Mouse (Mus musculus) splenic B cell, adult 2 months (primary cell): ENCODE data around the gene Slc25a30.
"Not testable (repeated sequence)": the region's sequence is repeated elsewhere in the genome, so short reads cannot be mapped to it uniquely, and the experiment has no call there.

Experiments used
- DNase-seq: peaks from one replicate; pipeline ENCODE4 v3.0.0-alpha.2; 2011; ENCODE audit warnings: low read depth, low spot score
- H3K27me3 ChIP-seq: 2 replicates; pipeline ENCODE4 v1.6.1; 2012; ENCODE audit warnings: mild to moderate bottlenecking, low read length, moderate library complexity, mixed read lengths; ENCODE audit not compliant: control insufficient read depth, poor library complexity, insufficient read depth, severe bottlenecking
- H3K36me3 ChIP-seq: 2 replicates; pipeline ENCODE4 v1.6.1; 2012; ENCODE audit warnings: mild to moderate bottlenecking, low read length, moderate library complexity, mixed read lengths; ENCODE audit not compliant: control insufficient read depth, poor library complexity, insufficient read depth, severe bottlenecking

Gene Slc25a30

GRCm38 (mm10) chr14:75786868-75787793 lies at the start of gene Slc25a30:
Gene Slc25a30, minus strand, starts transcription at chr14:75787037.
- Histone ChIP-seq H3K27me3 (no peaks in the 10 kb centered on the region), H3K36me3 (no peaks in the 10 kb centered on the region)
- DNase-seq: peak; percentile 92

- no peaks in the 10 kb centered on the region for H3K36me3 ChIP-seq
- H3K27me3 ChIP-seq: no peaks in the 10 kb centered on the region
- DNase-seq: no peak
These were observed 49.7 kb upstream of the Slc25a30 start for GRCm38 (mm10) chr14:75836579-75836978.

GRCm38 (mm10) chr14:75834739-75835381 lies 48.0 kb upstream of the Slc25a30 start:
- Histone ChIP-seq H3K36me3 (no peaks in the 10 kb centered on the region), H3K27me3 (no peaks in the 10 kb centered on the region)
- peak; percentile 81 for DNase-seq

GRCm38 (mm10) chr14:75834251-75834738 lies 47.5 kb upstream of the Slc25a30 start:
- peak; percentile 89 for DNase-seq
- Histone ChIP-seq H3K36me3 (no peaks in the 10 kb centered on the region), H3K27me3 (no peaks in the 10 kb centered on the region)

GRCm38 (mm10) chr14:75833546-75834250 lies 46.9 kb upstream of the Slc25a30 start:
- no peak for DNase-seq
- Histone ChIP-seq H3K27me3 (no peaks in the 10 kb centered on the region), H3K36me3 (no peaks in the 10 kb centered on the region)

- Histone ChIP-seq H3K27me3 (no peaks in the 10 kb centered on the region), H3K36me3 (no peaks in the 10 kb centered on the region)
- DNase-seq: peak; percentile 36
These were observed 46.1 kb upstream of the Slc25a30 start for GRCm38 (mm10) chr14:75832982-75833381.

GRCm38 (mm10) chr14:75832031-75832430 lies 45.2 kb upstream of the Slc25a30 start:
- Histone ChIP-seq H3K36me3 (no peaks in the 10 kb centered on the region), H3K27me3 (no peaks in the 10 kb centered on the region)
- DNase-seq: peak; percentile 56

GRCm38 (mm10) chr14:75829817-75830216 lies 43.0 kb upstream of the Slc25a30 start:
- not testable (repeated sequence) for DNase-seq, H3K27me3 ChIP-seq, H3K36me3 ChIP-seq

- H3K27me3 ChIP-seq: no peaks in the 10 kb centered on the region
- no peaks in the 10 kb centered on the region for H3K36me3 ChIP-seq
- peak; percentile 83 for DNase-seq
These were observed 42.3 kb upstream of the Slc25a30 start for GRCm38 (mm10) chr14:75828866-75829806.

GRCm38 (mm10) chr14:75828221-75828620 lies 41.4 kb upstream of the Slc25a30 start:
- DNase-seq: no peak
- Histone ChIP-seq H3K27me3 (no peaks in the 10 kb centered on the region), H3K36me3 (no peaks in the 10 kb centered on the region)

- Histone ChIP-seq H3K36me3 (no peaks in the 10 kb centered on the region), H3K27me3 (no peaks in the 10 kb centered on the region)
- DNase-seq: no peak
These were observed 40.1 kb upstream of the Slc25a30 start for GRCm38 (mm10) chr14:75826851-75827410.

GRCm38 (mm10) chr14:75820007-75820406 lies 33.2 kb upstream of the Slc25a30 start:
- no peaks in the 10 kb centered on the region for H3K36me3 ChIP-seq
- DNase-seq: no peak
- H3K27me3 ChIP-seq: no peaks in the 10 kb centered on the region

- DNase-seq: no peak
- Histone ChIP-seq H3K27me3 (no peaks in the 10 kb centered on the region), H3K36me3 (no peaks in the 10 kb centered on the region)
These were observed 32.5 kb upstream of the Slc25a30 start for GRCm38 (mm10) chr14:75819341-75819740.
